Mouse (Mus musculus): ENCODE measurements around the gene Flg. TPM values are rescaled to one million over a fixed set of nuclear protein-coding genes. Genes with fewer than 3 reads are reported as not detected.

Gene Flg
- polyA plus RNA-seq (2016; fragmentation: Nextera tagmentation; extraction: Ambion mirVana) = not detected in 2 replicates

GRCm38 (mm10) chr3:93273223-93273622, at the start of gene Flg:
Gene Flg (plus strand): TSS chr3:93273523.
- no peaks in the 10 kb centered on the region for H3K27me3 ChIP-seq (replicated peaks)
- no peak within 1 kb of the TSS for H3K4me2 ChIP-seq
- WGBS = 74% methylated on average over 2 of the region's 2 CpGs
- no peak for ATAC-seq (ENCODE audit: insufficient number of reproducible peaks, low FRiP score)
- no peak within 1 kb of the TSS for H3K9ac ChIP-seq
- H3K4me3 ChIP-seq = no peak within 1 kb of the TSS
- H3K9me3 ChIP-seq (replicated peaks) = no peaks in the 10 kb centered on the region
- H3K27ac ChIP-seq (ENCODE audit: poor library complexity, severe bottlenecking) = no peak within 1 kb of the TSS
- H3K4me1 ChIP-seq (replicated peaks) = no peaks in the 10 kb centered on the region
- H3K36me3 ChIP-seq = no peaks in the 10 kb centered on the region

DNA sequence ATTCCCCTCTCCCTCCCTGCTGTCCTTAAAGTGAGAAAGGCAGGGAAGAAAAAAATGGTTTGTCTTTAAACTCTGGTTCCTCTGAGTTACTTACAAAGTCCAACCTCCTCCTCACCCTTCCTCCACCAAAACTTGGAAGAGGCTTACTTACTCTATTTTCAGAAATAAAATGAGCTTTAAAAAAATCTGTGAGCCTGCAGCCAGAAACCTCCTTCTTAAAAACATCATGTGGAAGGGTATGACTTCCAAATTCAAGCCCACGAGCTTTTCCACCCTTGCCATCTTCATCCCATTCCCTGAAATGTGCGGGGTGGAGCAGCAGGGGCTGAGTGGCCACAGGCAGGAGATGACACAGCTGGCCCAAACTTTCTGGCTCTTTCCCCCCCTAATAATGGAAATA, 24.2 kb downstream of the Flg start:
- H3K4me3 ChIP-seq = no peak overlapping the region
- H3K36me3 ChIP-seq = no peaks in the 10 kb centered on the region
- 69% methylated on average over 2 of the region's 2 CpGs for WGBS
- no peaks in the 10 kb centered on the region for H3K9me3 ChIP-seq (replicated peaks)
- H3K9ac ChIP-seq = no peak overlapping the region
- H3K27me3 ChIP-seq (replicated peaks) = no peaks in the 10 kb centered on the region
- no peak overlapping the region for H3K4me2 ChIP-seq
- no peaks in the 10 kb centered on the region for H3K4me1 ChIP-seq (replicated peaks)
- ATAC-seq (ENCODE audit: insufficient number of reproducible peaks, low FRiP score) = no peak
- H3K27ac ChIP-seq (ENCODE audit: poor library complexity, severe bottlenecking) = no peak overlapping the region

GRCm38 (mm10) chr3:93299832-93300231, 26.5 kb downstream of the Flg start:
- H3K27ac ChIP-seq (ENCODE audit: poor library complexity, severe bottlenecking) = no peak overlapping the region
- H3K9ac ChIP-seq = no peak overlapping the region
- no peaks in the 10 kb centered on the region for H3K36me3 ChIP-seq
- no peak overlapping the region for H3K4me2 ChIP-seq
- WGBS = 77% methylated on average over 6 of the region's 6 CpGs
- H3K4me1 ChIP-seq (replicated peaks) = no peaks in the 10 kb centered on the region
- H3K27me3 ChIP-seq (replicated peaks) = no peaks in the 10 kb centered on the region
- H3K4me3 ChIP-seq = no peak overlapping the region
- ATAC-seq (ENCODE audit: insufficient number of reproducible peaks, low FRiP score) = no peak
- H3K9me3 ChIP-seq (replicated peaks) = no peaks in the 10 kb centered on the region

DNA sequence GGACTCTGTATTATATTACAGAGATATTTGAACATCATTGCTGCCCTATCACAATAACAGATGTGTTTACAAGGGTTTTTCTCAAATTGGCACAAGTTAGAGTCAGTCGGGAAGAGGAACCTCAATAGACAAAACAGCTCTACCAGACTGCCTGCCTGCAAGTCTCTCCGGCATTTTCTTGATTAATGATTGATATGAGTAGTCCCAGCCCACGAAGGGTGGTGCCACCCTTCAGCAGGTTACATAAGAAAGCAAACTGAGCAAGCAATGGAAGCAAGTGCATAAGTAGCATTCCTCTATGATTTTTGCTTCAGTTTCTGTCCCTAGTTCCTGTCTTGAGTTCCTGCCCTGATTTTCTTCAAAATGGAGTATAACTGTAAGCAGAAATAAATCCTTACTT, 28.6 kb downstream of the Flg start:
- no peaks in the 10 kb centered on the region for H3K27me3 ChIP-seq (replicated peaks)
- 70% methylated on average over 3 of the region's 3 CpGs for WGBS
- H3K4me2 ChIP-seq = no peak overlapping the region
- H3K4me1 ChIP-seq (replicated peaks) = no peaks in the 10 kb centered on the region
- H3K9me3 ChIP-seq (replicated peaks) = no peaks in the 10 kb centered on the region
- no peak overlapping the region for H3K27ac ChIP-seq (ENCODE audit: poor library complexity, severe bottlenecking)
- H3K4me3 ChIP-seq = no peak overlapping the region
- no peaks in the 10 kb centered on the region for H3K36me3 ChIP-seq
- H3K9ac ChIP-seq = no peak overlapping the region
- ATAC-seq (ENCODE audit: insufficient number of reproducible peaks, low FRiP score) = no peak

DNA sequence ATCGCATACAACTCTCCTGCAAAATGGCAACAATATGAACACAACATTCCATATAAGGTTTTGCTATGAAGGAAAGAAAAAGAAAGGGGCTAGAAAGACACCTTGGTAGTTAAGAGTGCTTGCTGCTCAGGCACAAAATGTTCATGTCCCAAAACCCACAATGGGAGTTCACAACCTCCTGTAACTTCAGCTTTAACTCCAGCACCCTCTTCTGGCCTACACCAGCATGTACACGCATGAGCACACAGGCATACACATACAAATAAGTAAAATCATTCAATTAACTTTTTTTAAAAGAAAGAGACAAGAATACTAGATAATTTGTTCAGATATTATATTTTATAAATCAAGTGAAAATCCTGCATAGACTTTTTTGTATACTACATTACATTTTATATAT, 32.8 kb downstream of the Flg start:
- Histone ChIP-seq H3K27ac (ENCODE audit: poor library complexity, severe bottlenecking) (no peak overlapping the region), H3K4me3 (no peak overlapping the region), H3K4me1 (replicated peaks) (no peaks in the 10 kb centered on the region), H3K9me3 (replicated peaks) (no peaks in the 10 kb centered on the region), H3K27me3 (replicated peaks) (no peaks in the 10 kb centered on the region), H3K9ac (no peak overlapping the region), H3K4me2 (no peak overlapping the region), H3K36me3 (no peaks in the 10 kb centered on the region)
- ATAC-seq (ENCODE audit: insufficient number of reproducible peaks, low FRiP score) = no peak
- 74% methylated on average over 2 of the region's 2 CpGs for WGBS

GRCm38 (mm10) chr3:93311371-93311770, 38.0 kb downstream of the Flg start:
- Histone ChIP-seq H3K9ac (no peak overlapping the region), H3K4me3 (no peak overlapping the region), H3K27me3 (replicated peaks) (no peaks in the 10 kb centered on the region), H3K27ac (ENCODE audit: poor library complexity, severe bottlenecking) (no peak overlapping the region), H3K4me2 (no peak overlapping the region), H3K9me3 (replicated peaks) (no peaks in the 10 kb centered on the region), H3K4me1 (replicated peaks) (no peaks in the 10 kb centered on the region), H3K36me3 (no peaks in the 10 kb centered on the region)
- 66% methylated on average over 3 of the region's 3 CpGs for WGBS
- ATAC-seq (ENCODE audit: insufficient number of reproducible peaks, low FRiP score) = no peak

DNA sequence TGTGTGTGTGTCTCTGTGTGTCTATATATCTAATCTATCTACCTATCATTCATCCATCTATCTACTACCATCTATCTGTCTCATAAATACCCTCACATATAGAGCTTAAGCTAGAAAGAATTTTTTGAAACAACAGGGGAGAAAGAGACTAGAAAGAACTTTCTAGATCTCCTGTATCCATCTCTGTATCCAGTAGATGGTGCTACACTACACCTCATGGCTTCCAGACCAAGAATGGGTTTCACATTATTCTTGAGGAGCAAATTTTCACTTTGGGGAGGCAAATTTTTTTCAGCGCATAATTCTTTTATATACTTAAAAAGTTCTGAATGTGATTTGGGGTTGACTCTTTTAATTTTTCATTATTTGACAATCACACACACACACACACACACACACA, 41.1 kb downstream of the Flg start:
- no peak overlapping the region for H3K9ac ChIP-seq
- 75% methylated on average over 1 of the region's 1 CpGs for WGBS

DNA sequence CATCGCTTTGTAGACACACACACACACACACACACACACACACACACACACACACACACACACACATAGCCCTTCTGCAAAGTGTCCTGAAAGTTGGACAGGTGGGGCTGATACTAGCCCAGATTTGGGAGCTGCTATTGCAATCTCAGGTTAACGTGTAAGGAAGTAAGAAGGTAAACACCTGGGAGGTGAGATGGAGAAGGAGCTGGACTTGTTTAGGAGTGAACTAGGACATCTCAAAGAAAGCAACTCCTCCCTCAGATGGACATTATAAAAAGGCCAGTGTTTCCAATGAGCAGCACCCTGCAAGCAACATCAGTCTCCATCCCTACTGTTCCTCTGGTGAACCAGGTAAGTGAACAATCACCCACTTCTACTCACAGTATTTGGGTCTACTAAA, 46.1 kb downstream of the Flg start, which contains the start of gene Hrnr:
Gene Hrnr (plus strand): TSS at position 301 of the 400 bp plus-strand sequence.
- Histone ChIP-seq H3K27ac (ENCODE audit: poor library complexity, severe bottlenecking) (no peak within 1 kb of the TSS), H3K9ac (no peak within 1 kb of the TSS), H3K4me1 (replicated peaks) (no peaks in the 10 kb centered on the region), H3K4me3 (no peak within 1 kb of the TSS), H3K27me3 (replicated peaks) (no peaks in the 10 kb centered on the region), H3K36me3 (no peaks in the 10 kb centered on the region), H3K4me2 (no peak within 1 kb of the TSS), H3K9me3 (replicated peaks) (no peaks in the 10 kb centered on the region)
- ATAC-seq (ENCODE audit: insufficient number of reproducible peaks, low FRiP score) = no peak
- 60% methylated on average over 2 of the region's 2 CpGs for WGBS

More for the DNA sequence above, 41.1 kb downstream of the Flg start:
- H3K27me3 ChIP-seq (replicated peaks) = no peaks in the 10 kb centered on the region
- no peaks in the 10 kb centered on the region for H3K4me1 ChIP-seq (replicated peaks)
- H3K36me3 ChIP-seq = no peaks in the 10 kb centered on the region
- no peaks in the 10 kb centered on the region for H3K9me3 ChIP-seq (replicated peaks)
- ATAC-seq (ENCODE audit: insufficient number of reproducible peaks, low FRiP score) = no peak
- no peak overlapping the region for H3K4me2 ChIP-seq
- no peak overlapping the region for H3K27ac ChIP-seq (ENCODE audit: poor library complexity, severe bottlenecking)
- H3K4me3 ChIP-seq = no peak overlapping the region

DNA sequence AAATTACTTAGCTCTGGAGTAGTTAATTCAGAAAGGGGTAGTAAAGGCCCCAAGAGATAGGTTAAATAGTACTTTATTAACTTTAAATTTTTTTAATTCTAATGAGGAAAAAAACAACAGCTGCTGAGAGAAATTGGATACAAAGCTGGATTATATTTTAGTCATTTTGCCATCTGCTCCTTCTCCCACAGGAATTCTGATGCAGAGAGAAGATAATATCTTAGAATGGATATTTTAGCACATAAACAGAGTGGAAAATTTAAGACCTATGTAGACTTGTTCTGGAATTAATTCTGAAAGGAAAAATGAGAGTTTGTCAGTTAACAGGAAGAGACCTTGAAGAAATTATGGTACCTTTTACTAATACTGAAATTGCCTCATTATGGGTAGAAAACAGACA, 64.4 kb downstream of the Flg start:
- no peak overlapping the region for H3K9ac ChIP-seq
- no peaks in the 10 kb centered on the region for H3K9me3 ChIP-seq (replicated peaks)
- no peak for ATAC-seq (ENCODE audit: insufficient number of reproducible peaks, low FRiP score)
- H3K27ac ChIP-seq (ENCODE audit: poor library complexity, severe bottlenecking) = no peak overlapping the region
- H3K4me3 ChIP-seq = no peak overlapping the region
- no peaks in the 10 kb centered on the region for H3K27me3 ChIP-seq (replicated peaks)
- H3K4me2 ChIP-seq = no peak overlapping the region
- no peaks in the 10 kb centered on the region for H3K4me1 ChIP-seq (replicated peaks)
- no peaks in the 10 kb centered on the region for H3K36me3 ChIP-seq

GRCm38 (mm10) chr3:93340021-93340420, 66.7 kb downstream of the Flg start:
- Histone ChIP-seq H3K4me1 (replicated peaks) (no peaks in the 10 kb centered on the region), H3K27ac (ENCODE audit: poor library complexity, severe bottlenecking) (no peak overlapping the region), H3K9ac (no peak overlapping the region), H3K27me3 (replicated peaks) (no peaks in the 10 kb centered on the region), H3K4me2 (no peak overlapping the region), H3K36me3 (no peaks in the 10 kb centered on the region), H3K9me3 (replicated peaks) (no peaks in the 10 kb centered on the region), H3K4me3 (no peak overlapping the region)
- 80% methylated on average over 4 of the region's 4 CpGs for WGBS
- no peak for ATAC-seq (ENCODE audit: insufficient number of reproducible peaks, low FRiP score)
